Mouse (Mus musculus): ENCODE measurements at regions not wholly inside any gene's neighbourhood (a gene's known extent, or its start where the extent isn't known, plus 50 kb on each side); places are given as distances from the start of the nearest gene placed in this dataset.
A peak's percentile ranks its signal among the peaks of the same experiment; 100 is the strongest.

GRCm38 (mm10) chr2:101440231-101440630 lies 184.3 kb upstream of the Rag2 start:
- WGBS = 25% methylated on average over 5 of the region's 5 CpGs
- Histone ChIP-seq H3K9ac (ENCODE audit: low read depth, low read length) (no peak overlapping the region), H3K27me3 (ENCODE audit: insufficient read depth, low read length) (no peaks in the 10 kb centered on the region), H3K4me3 (replicated peaks; ENCODE audit: low read depth, low read length) (no peak overlapping the region), H3K4me1 (replicated peaks; ENCODE audit: insufficient read depth, low read length) (no peaks in the 10 kb centered on the region), H3K36me3 (ENCODE audit: insufficient read depth, low read length) (no peaks in the 10 kb centered on the region), H3K27ac (no peak overlapping the region), H3K4me2 (ENCODE audit: low read length) (no peak overlapping the region), H3K9me3 (replicated peaks; ENCODE audit: low read length) (no peaks in the 10 kb centered on the region)
- ATAC-seq (replicated peaks; ENCODE audit: low FRiP score, low read depth) (0 out of 2 replicates have a peak, but pooled peaks have one; percentile 13), DNase-seq (ENCODE audit: low spot score) (peak; percentile 71)
- TF ChIP-seq CTCF (IDR thresholded peaks at IDR 0.05; ENCODE audit: low read depth) = no peak

GRCm38 (mm10) chr2:101441081-101441630 lies 183.4 kb upstream of the Rag2 start:
- Histone ChIP-seq H3K4me3 (replicated peaks; ENCODE audit: low read depth, low read length) (no peak overlapping the region), H3K27me3 (ENCODE audit: insufficient read depth, low read length) (no peaks in the 10 kb centered on the region), H3K36me3 (ENCODE audit: insufficient read depth, low read length) (no peaks in the 10 kb centered on the region), H3K27ac (no peak overlapping the region), H3K4me1 (replicated peaks; ENCODE audit: insufficient read depth, low read length) (no peaks in the 10 kb centered on the region), H3K9me3 (replicated peaks; ENCODE audit: low read length) (no peaks in the 10 kb centered on the region), H3K9ac (ENCODE audit: low read depth, low read length) (no peak overlapping the region), H3K4me2 (ENCODE audit: low read length) (no peak overlapping the region)
- WGBS = 66% methylated on average over 5 of the region's 5 CpGs
- TF ChIP-seq CTCF (IDR thresholded peaks at IDR 0.05; ENCODE audit: low read depth) = no peak
- DNase-seq (ENCODE audit: low spot score) (no peak), ATAC-seq (replicated peaks; ENCODE audit: low FRiP score, low read depth) (no peak)

GRCm38 (mm10) chr2:101455591-101455990 lies 168.9 kb upstream of the Rag2 start:
- DNase-seq (ENCODE audit: low spot score) (no peak), ATAC-seq (replicated peaks; ENCODE audit: low FRiP score, low read depth) (no peak)
- H3K27me3 ChIP-seq (ENCODE audit: insufficient read depth, low read length) = no peaks in the 10 kb centered on the region
- WGBS = 71% methylated on average over 5 of the region's 5 CpGs
- no peak overlapping the region for H3K27ac ChIP-seq
- H3K9me3 ChIP-seq (replicated peaks; ENCODE audit: low read length) = no peaks in the 10 kb centered on the region; the same call in 1 of the 2 replicates
- H3K4me3 ChIP-seq (replicated peaks; ENCODE audit: low read depth, low read length) = no peak overlapping the region
- TF ChIP-seq CTCF (IDR thresholded peaks at IDR 0.05; ENCODE audit: low read depth) = no peak
- H3K9ac ChIP-seq (ENCODE audit: low read depth, low read length) = no peak overlapping the region
- H3K4me1 ChIP-seq (replicated peaks; ENCODE audit: insufficient read depth, low read length) = no peaks in the 10 kb centered on the region
- H3K4me2 ChIP-seq (ENCODE audit: low read length) = no peak overlapping the region
- H3K36me3 ChIP-seq (ENCODE audit: insufficient read depth, low read length) = no peaks in the 10 kb centered on the region

- no peaks in the 10 kb centered on the region; the same call in 1 of the 2 replicates for H3K9me3 ChIP-seq (replicated peaks; ENCODE audit: low read length)
- H3K27me3 ChIP-seq (ENCODE audit: insufficient read depth, low read length) = no peaks in the 10 kb centered on the region
- no peak overlapping the region for H3K9ac ChIP-seq (ENCODE audit: low read depth, low read length)
- H3K36me3 ChIP-seq (ENCODE audit: insufficient read depth, low read length) = no peaks in the 10 kb centered on the region
- WGBS = 87% methylated on average over 1 of the region's 1 CpGs
- H3K4me1 ChIP-seq (replicated peaks; ENCODE audit: insufficient read depth, low read length) = no peaks in the 10 kb centered on the region
- no peak for DNase-seq (ENCODE audit: low spot score)
- H3K4me3 ChIP-seq (replicated peaks; ENCODE audit: low read depth, low read length) = no peak overlapping the region
- H3K27ac ChIP-seq = no peak overlapping the region
- TF ChIP-seq CTCF (IDR thresholded peaks at IDR 0.05; ENCODE audit: low read depth) = no peak
- no peak for ATAC-seq (replicated peaks; ENCODE audit: low FRiP score, low read depth)
- H3K4me2 ChIP-seq (ENCODE audit: low read length) = no peak overlapping the region
Observed at GRCm38 (mm10) chr2:101458959-101459358, 165.6 kb upstream of the Rag2 start.

- H3K9ac ChIP-seq (ENCODE audit: low read depth, low read length) = no peak overlapping the region
- no peak overlapping the region for H3K27ac ChIP-seq
- no peak overlapping the region for H3K4me3 ChIP-seq (replicated peaks; ENCODE audit: low read depth, low read length)
- no peaks in the 10 kb centered on the region for H3K36me3 ChIP-seq (ENCODE audit: insufficient read depth, low read length)
- no peak overlapping the region for H3K4me2 ChIP-seq (ENCODE audit: low read length)
- H3K9me3 ChIP-seq (replicated peaks; ENCODE audit: low read length) = no peaks in the 10 kb centered on the region; the same call in 1 of the 2 replicates
- 88% methylated on average over 1 of the region's 1 CpGs for WGBS
- no peaks in the 10 kb centered on the region for H3K27me3 ChIP-seq (ENCODE audit: insufficient read depth, low read length)
- no peak for TF ChIP-seq CTCF (IDR thresholded peaks at IDR 0.05; ENCODE audit: low read depth)
- no peak for DNase-seq (ENCODE audit: low spot score)
- H3K4me1 ChIP-seq (replicated peaks; ENCODE audit: insufficient read depth, low read length) = no peaks in the 10 kb centered on the region
- ATAC-seq (replicated peaks; ENCODE audit: low FRiP score, low read depth) = no peak
Observed at GRCm38 (mm10) chr2:101462450-101462849, 162.1 kb upstream of the Rag2 start.

- Histone ChIP-seq H3K4me2 (ENCODE audit: low read length) (no peak overlapping the region), H3K36me3 (ENCODE audit: insufficient read depth, low read length) (no peaks in the 10 kb centered on the region), H3K27me3 (ENCODE audit: insufficient read depth, low read length) (no peaks in the 10 kb centered on the region), H3K9ac (ENCODE audit: low read depth, low read length) (no peak overlapping the region), H3K4me3 (replicated peaks; ENCODE audit: low read depth, low read length) (no peak overlapping the region), H3K4me1 (replicated peaks; ENCODE audit: insufficient read depth, low read length) (no peaks in the 10 kb centered on the region), H3K27ac (no peak overlapping the region), H3K9me3 (replicated peaks; ENCODE audit: low read length) (no peaks in the 10 kb centered on the region)
- 56% methylated on average over 9 of the region's 9 CpGs for WGBS
- ATAC-seq (replicated peaks; ENCODE audit: low FRiP score, low read depth) (no peak), DNase-seq (ENCODE audit: low spot score) (no peak)
- no peak for TF ChIP-seq CTCF (IDR thresholded peaks at IDR 0.05; ENCODE audit: low read depth)
Observed at GRCm38 (mm10) chr2:101464291-101465140, 160.0 kb upstream of the Rag2 start.
